Mouse (Mus musculus) MEL (cell line): ENCODE measurements around the gene Slc2a9.

Experiments
- CTCF ChIP-seq, 3 experiments: IDR thresholded peaks in 2 of 3; conservative IDR thresholded peaks in 1 of 3; 2 replicates each; pipeline ENCODE4 v1.5.1; 2011 to 2012; ENCODE audit warnings: low read length in 3 of 3, low read depth in 2 of 3, mild to moderate bottlenecking in 2 of 3, improper control_type of control experiment in 1 of 3, inconsistent platforms in 1 of 3, mixed read lengths in 1 of 3, moderate library complexity in 1 of 3; ENCODE audit not compliant: control insufficient read depth in 1 of 3, insufficient read depth in 1 of 3, poor library complexity in 1 of 3, severe bottlenecking in 1 of 3
- EP300 ChIP-seq, 2 experiments: IDR thresholded peaks; 2 replicates each; pipeline ENCODE4 v1.6.1; 2011; ENCODE audit warnings: improper control_type of control experiment in 2 of 2, low read length in 2 of 2, low read depth in 1 of 2, mild to moderate bottlenecking in 1 of 2
- GATA1 ChIP-seq: IDR thresholded peaks from 2 replicates; pipeline ENCODE4 v1.6.1; 2011; ENCODE audit warnings: low read depth, low read length, improper control_type of control experiment
- KAT2A ChIP-seq: conservative IDR thresholded peaks from 2 replicates; pipeline ENCODE4 v1.6.1; 2012; ENCODE audit warnings: low read depth, low read length, improper control_type of control experiment, inconsistent platforms
- MAFK ChIP-seq: IDR thresholded peaks from 2 replicates; pipeline ENCODE4 v1.6.1; 2011; ENCODE audit warnings: low read depth, mild to moderate bottlenecking, low read length, improper control_type of control experiment, borderline replicate concordance
- MAZ ChIP-seq: IDR thresholded peaks from 2 replicates; pipeline ENCODE4 v1.6.1; 2012; ENCODE audit warnings: low read depth, mild to moderate bottlenecking, inconsistent platforms, low read length, improper control_type of control experiment
- MXI1 ChIP-seq: IDR thresholded peaks from 2 replicates; pipeline ENCODE4 v1.6.1; 2011; ENCODE audit warnings: mild to moderate bottlenecking, low read depth, low read length, improper control_type of control experiment
- POLR2A ChIP-seq, 2 experiments: IDR thresholded peaks; 2 replicates each; pipeline ENCODE4 v1.6.1; 2011 to 2012; ENCODE audit warnings: low read length in 2 of 2, mild to moderate bottlenecking in 2 of 2, control low read depth in 1 of 2, improper control_type of control experiment in 1 of 2, low read depth in 1 of 2, moderate library complexity in 1 of 2; ENCODE audit not compliant: control insufficient read depth in 1 of 2, insufficient read depth in 1 of 2, poor library complexity in 1 of 2
- RCOR1 ChIP-seq: IDR thresholded peaks from 2 replicates; pipeline ENCODE4 v1.6.1; 2012; ENCODE audit warnings: low read depth, mild to moderate bottlenecking, inconsistent platforms, low read length, improper control_type of control experiment
- SMC3 ChIP-seq: IDR thresholded peaks from 2 replicates; pipeline ENCODE4 v1.6.1; 2011; ENCODE audit warnings: low read depth, low read length, improper control_type of control experiment
- UBTF ChIP-seq: IDR thresholded peaks from 2 replicates; pipeline ENCODE4 v1.6.1; 2012; ENCODE audit warnings: low read depth, mild to moderate bottlenecking, inconsistent platforms, low read length, improper control_type of control experiment, moderate library complexity, borderline replicate concordance; ENCODE audit not compliant: insufficient read depth

DNA sequence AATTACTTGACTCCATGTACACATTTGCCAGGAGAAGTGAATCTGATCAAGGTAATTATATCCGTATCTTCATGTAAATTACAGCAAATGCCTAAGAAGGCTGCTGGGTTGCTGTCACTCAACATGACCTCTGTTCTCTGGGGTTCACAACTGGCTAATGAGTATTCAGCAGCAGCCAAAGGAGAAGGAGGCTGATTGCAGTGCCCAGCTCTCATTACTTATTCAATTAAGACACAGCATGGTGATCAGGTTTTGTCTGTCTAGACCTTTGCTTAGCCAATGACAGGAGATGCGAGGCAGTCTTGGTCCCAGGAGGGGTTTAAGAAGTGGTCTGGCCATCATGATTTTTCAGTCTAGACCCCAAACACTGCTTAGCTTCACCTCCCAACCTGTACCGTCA is 159.8 kb downstream of the Slc2a9 start:
- no peak for TF ChIP-seq UBTF
- no peak for TF ChIP-seq CTCF (IDR thresholded peaks at IDR 0.05 in 2 of 3, conservative IDR thresholded peaks at IDR 0.05 in 1 of 3; ENCODE audit: control insufficient read depth in 1 of 3, insufficient read depth in 1 of 3, low read depth in 2 of 3, low read length in 3 of 3, poor library complexity in 1 of 3, severe bottlenecking in 1 of 3)
- no peak for TF ChIP-seq MXI1
- TF ChIP-seq SMC3 = no peak
- TF ChIP-seq GATA1 = no peak
- TF ChIP-seq RCOR1 = no peak
- no peak for TF ChIP-seq MAFK
- no peak for TF ChIP-seq KAT2A
- TF ChIP-seq POLR2A (IDR thresholded peaks at IDR 0.05; ENCODE audit: control insufficient read depth in 1 of 2, insufficient read depth in 1 of 2, low read depth in 1 of 2, low read length in 2 of 2, poor library complexity in 1 of 2) = no peak
- no peak for TF ChIP-seq EP300 (IDR thresholded peaks at IDR 0.05; ENCODE audit: low read depth in 1 of 2, low read length in 2 of 2)
- TF ChIP-seq MAZ = no peak
